Mouse (Mus musculus) hindbrain, embryonic 13.5 days (tissue): ENCODE measurements around the gene Usp17la. TPM values are rescaled to one million over a fixed set of nuclear protein-coding genes. Genes with fewer than 3 reads are reported as not detected.
"Not testable (repeated sequence)": the region's sequence is repeated elsewhere in the genome, so short reads cannot be mapped to it uniquely, and the experiment has no call there.

ENCODE experiments used
- ATAC-seq: fragments of 200-750 bp; cut with Nextera tagmentation; 2 replicates; pipeline ENCODE4 v1.8.0; 2017; ENCODE audit warnings: moderate TSS enrichment; ENCODE audit not compliant: low FRiP score
- H3K27ac ChIP-seq: fragments of 300-500 bp; sonication (generic); 2 replicates; pipeline ENCODE4 v1.5.1; 2015; ENCODE audit warnings: inconsistent platforms, mild to moderate bottlenecking, moderate library complexity
- H3K27me3 ChIP-seq: fragments of 300-500 bp; sonication (generic); 2 replicates; pipeline ENCODE4 v1.6.1; 2015; ENCODE audit warnings: mild to moderate bottlenecking, inconsistent platforms
- H3K36me3 ChIP-seq: fragments of 300-500 bp; sonication (generic); 2 replicates; pipeline ENCODE4 v1.6.1; 2015; ENCODE audit warnings: mild to moderate bottlenecking, inconsistent platforms
- H3K4me1 ChIP-seq: fragments of 300-500 bp; sonication (generic); replicated peaks from 2 replicates; pipeline ENCODE4 v1.6.1; 2015; ENCODE audit warnings: inconsistent platforms
- H3K4me2 ChIP-seq: fragments of 300-500 bp; sonication (generic); 2 replicates; pipeline ENCODE4 v1.6.1; 2015; ENCODE audit warnings: inconsistent platforms, mild to moderate bottlenecking, moderate library complexity
- H3K4me3 ChIP-seq: fragments of 300-500 bp; sonication (generic); 2 replicates; pipeline ENCODE4 v1.5.1; 2015; ENCODE audit warnings: mild to moderate bottlenecking, inconsistent platforms
- H3K9ac ChIP-seq: fragments of 300-500 bp; sonication (generic); 2 replicates; pipeline ENCODE4 v1.6.1; 2015; ENCODE audit warnings: mild to moderate bottlenecking, inconsistent platforms
- H3K9me3 ChIP-seq: fragments of 300-500 bp; sonication (generic); 2 replicates; pipeline ENCODE4 v1.6.1; 2016; ENCODE audit warnings: inconsistent platforms
- WGBS: fragments of 180-500 bp; shearing (Covaris S2); methylation state at CpG from one replicate; pipeline ENCODE4 v1.1.7; 2015; 5-methylcytosine and 5-hydroxymethylcytosine counted together
- polyA plus RNA-seq: library from polyadenylated mRNA; unstranded; fragments of >200 nt; fragmentation: Nextera tagmentation; extraction: Ambion mirVana; gene quantifications from 2 replicates; pipeline ENCODE4 v1.2.1, GENCODE M21; 2015

The Usp17la gene
- not detected in 2 replicates for polyA plus RNA-seq

DNA sequence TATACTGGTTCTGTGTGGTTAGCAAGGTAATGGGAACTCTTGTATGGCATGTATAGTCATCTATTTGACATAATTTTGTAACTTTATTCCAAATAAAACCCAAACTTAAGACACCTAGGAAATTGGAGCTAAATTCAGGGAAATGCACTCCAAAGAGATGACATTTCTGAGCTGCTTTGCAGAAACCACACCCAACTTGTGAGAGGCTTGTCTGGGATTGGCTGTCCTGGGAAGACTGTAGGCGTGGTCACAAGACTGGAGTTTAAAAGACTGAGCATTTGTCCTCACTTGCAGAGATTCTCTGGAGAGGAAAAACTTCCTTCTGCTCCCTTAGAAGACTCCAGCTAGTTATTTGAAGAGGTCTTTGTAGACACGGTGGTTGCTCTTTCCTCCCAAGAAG, at the start of gene Usp17la:
Gene Usp17la, plus strand, starts transcription at position 301 of the 400 bp plus-strand sequence.
- ATAC-seq: not testable (repeated sequence)

DNA sequence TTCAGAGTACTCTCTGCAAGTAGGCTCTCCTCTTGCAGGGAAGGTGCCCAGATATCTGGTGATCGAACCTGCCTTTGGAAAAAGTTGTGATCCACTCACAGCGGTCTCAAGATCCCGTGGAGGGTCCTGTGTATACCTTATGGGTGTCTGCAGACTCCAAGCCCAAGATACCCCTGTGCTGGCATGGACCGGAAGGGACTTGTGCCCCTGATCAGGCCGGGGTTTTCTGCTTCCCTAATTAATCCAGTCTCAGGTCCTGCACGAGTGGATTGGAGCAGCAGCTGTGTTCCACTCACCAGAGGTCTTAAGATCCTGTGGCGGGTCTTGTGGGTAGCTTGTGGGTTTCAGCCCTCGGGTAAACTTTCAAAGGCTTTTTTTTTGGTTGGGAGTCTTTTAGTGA, 46.5 kb upstream of the Usp17la start:
- not testable (repeated sequence) for H3K4me2 ChIP-seq, H3K27me3 ChIP-seq, ATAC-seq, H3K27ac ChIP-seq, H3K4me3 ChIP-seq, H3K4me1 ChIP-seq, H3K9ac ChIP-seq, H3K9me3 ChIP-seq, H3K36me3 ChIP-seq
- WGBS: 87% methylated on average over 8 of the region's 8 CpGs

More for the DNA sequence above, at the start of gene Usp17la:
- not testable (repeated sequence) for H3K9me3 ChIP-seq, H3K4me2 ChIP-seq, H3K4me1 ChIP-seq, H3K36me3 ChIP-seq, H3K9ac ChIP-seq, H3K27me3 ChIP-seq, H3K27ac ChIP-seq, H3K4me3 ChIP-seq
- WGBS: 69% methylated on average over 2 of the region's 2 CpGs

DNA sequence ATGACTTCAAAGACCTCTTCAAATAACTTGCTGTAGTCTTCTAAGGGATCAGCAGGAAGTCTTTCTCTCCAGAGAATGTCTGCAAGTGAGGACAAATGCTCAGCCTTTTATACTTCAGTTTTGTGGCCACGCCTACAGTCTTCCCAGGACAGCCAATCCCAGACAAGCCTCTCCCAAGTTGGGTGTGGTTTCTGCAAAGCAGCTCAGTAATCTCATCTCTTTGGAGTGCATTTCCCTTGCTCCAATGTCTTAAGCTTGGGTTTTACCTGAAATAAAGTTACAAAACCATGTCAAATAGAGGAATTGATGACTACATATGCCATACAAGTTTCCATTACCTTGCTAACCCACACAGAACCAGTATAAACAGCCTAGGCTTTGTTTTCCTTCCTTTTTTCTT, 14.3 kb upstream of the Usp17la start, which contains the start of gene Usp17lb:
Gene Usp17lb, minus strand, starts transcription at position 101 of the 400 bp plus-strand sequence.
- H3K9me3 ChIP-seq: no peaks in the 10 kb centered on the region
- no peak within 1 kb of the TSS for H3K9ac ChIP-seq
- ATAC-seq: no peak
- no peak within 1 kb of the TSS for H3K4me3 ChIP-seq
- H3K36me3 ChIP-seq: no peaks in the 10 kb centered on the region
- H3K4me1 ChIP-seq: no peaks in the 10 kb centered on the region
- H3K4me2 ChIP-seq: no peak within 1 kb of the TSS
- WGBS: 78% methylated on average over 1 of the region's 1 CpGs
- no peak within 1 kb of the TSS for H3K27ac ChIP-seq
- no peaks in the 10 kb centered on the region for H3K27me3 ChIP-seq

DNA sequence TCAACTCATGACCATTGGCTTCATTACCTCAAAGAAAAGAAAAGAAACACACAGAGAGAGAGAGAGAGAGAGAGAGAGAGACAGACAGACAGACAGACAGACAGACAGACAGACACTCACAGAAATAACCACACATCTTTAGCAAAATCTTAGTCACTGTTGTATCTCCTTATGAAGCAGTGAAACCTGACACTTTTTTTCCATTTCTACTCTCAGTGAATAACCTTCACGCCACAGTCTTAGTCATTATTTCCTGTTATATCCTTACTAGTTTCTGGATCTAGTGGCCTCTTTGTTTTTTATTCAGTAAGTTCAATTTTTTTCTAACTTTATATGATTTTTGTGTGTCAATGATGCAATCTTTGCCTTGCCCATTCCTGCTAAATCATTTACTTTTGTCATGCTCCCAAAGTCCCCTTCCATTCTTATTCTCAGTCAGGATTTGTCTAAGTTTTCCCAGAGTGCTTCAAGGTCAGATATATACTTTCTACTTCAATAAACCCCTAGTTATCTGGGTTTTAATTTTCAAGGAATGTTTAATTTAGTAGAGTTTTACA, 13.0 kb upstream of the Usp17la start:
- no peaks in the 10 kb centered on the region for H3K9me3 ChIP-seq
- no peak overlapping the region for H3K27ac ChIP-seq
- no peaks in the 10 kb centered on the region for H3K36me3 ChIP-seq
- H3K4me3 ChIP-seq: no peak overlapping the region
- no peak overlapping the region for H3K4me2 ChIP-seq
- ATAC-seq: no peak
- H3K4me1 ChIP-seq: no peaks in the 10 kb centered on the region
- H3K9ac ChIP-seq: no peak overlapping the region
- no peaks in the 10 kb centered on the region for H3K27me3 ChIP-seq
- 83% methylated on average over 1 of the region's 1 CpGs for WGBS

DNA sequence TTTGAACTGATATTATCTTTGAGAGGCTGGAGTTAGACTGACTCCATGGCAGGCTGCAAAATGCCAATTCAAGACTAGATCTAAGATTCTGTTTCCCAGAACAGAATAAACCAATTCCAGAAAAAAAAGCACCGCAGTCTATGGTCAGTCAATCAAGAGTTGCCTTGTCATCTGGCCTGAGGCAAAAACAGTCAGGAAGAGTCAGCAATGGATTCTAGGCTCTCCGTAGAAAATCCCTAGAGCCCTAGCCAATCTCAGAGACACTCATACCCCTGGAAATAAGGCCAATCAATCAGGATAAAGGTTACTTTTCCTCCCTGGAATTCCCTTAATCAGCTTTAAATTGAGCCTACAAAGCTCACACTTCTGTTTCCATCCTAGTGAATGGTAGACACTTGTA, 5.3 kb upstream of the Usp17la start:
- H3K4me3 ChIP-seq, H3K4me2 ChIP-seq, H3K9me3 ChIP-seq, H3K4me1 ChIP-seq, ATAC-seq, H3K9ac ChIP-seq, H3K27me3 ChIP-seq, H3K36me3 ChIP-seq, H3K27ac ChIP-seq: not testable (repeated sequence)
- 86% methylated on average over 2 of the region's 2 CpGs for WGBS

DNA sequence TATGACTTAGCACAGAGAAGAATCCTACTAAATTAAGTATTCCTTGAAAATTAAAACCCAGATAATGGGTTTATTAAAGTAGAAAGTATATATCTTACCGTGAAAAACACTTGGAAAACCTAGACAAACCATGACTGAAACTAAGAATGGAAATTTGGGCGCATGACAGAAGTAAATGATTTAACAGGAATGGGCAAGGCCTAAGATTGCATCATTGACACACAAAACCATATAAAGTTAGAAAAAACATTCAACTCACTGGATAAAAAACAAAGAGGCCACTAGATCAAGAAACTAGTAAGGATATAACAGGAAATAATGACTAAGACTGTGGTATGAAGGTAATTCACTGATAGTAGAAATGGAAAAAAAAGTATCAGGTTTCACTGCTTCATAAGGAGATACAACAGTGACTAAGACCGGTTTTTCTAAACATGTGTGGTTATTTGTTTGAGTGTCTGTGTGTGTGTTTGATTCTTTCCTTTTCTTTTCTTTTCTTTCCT, 1.5 kb upstream of the Usp17la start:
- no peaks in the 10 kb centered on the region for H3K4me1 ChIP-seq
- no peak overlapping the region for H3K4me3 ChIP-seq
- no peak overlapping the region for H3K4me2 ChIP-seq
- H3K9me3 ChIP-seq: no peaks in the 10 kb centered on the region
- H3K36me3 ChIP-seq: no peaks in the 10 kb centered on the region
- H3K27me3 ChIP-seq: no peaks in the 10 kb centered on the region
- H3K27ac ChIP-seq: no peak overlapping the region
- no peak overlapping the region for H3K9ac ChIP-seq
- 79% methylated on average over 3 of the region's 3 CpGs for WGBS
- ATAC-seq: no peak

DNA sequence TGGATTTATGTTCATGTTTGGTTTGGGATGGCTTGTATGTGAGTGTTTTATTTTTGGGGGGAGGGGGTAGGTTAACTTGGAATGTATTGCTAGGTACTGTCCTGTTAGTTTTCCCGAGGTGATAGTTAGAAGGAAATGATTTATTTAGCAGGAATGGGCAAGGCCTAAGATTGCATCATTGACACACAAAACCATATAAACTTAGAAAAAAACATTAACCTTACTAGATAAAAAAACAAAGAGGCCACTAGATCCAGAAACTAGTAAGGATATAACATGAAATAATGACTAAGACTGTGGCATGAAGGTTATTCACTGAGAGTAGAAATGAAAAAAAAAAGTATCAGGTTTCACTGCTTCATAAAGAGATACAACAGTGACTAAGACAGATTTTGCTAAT, 874 bp downstream of the Usp17la start:
- Histone ChIP-seq H3K27me3 (no peaks in the 10 kb centered on the region), H3K27ac (no peak overlapping the region), H3K9ac (no peak overlapping the region), H3K4me2 (no peak overlapping the region), H3K36me3 (no peaks in the 10 kb centered on the region), H3K4me1 (no peaks in the 10 kb centered on the region), H3K9me3 (no peaks in the 10 kb centered on the region), H3K4me3 (no peak overlapping the region)
- 81% methylated on average over 1 of the region's 1 CpGs for WGBS
- ATAC-seq: no peak

DNA sequence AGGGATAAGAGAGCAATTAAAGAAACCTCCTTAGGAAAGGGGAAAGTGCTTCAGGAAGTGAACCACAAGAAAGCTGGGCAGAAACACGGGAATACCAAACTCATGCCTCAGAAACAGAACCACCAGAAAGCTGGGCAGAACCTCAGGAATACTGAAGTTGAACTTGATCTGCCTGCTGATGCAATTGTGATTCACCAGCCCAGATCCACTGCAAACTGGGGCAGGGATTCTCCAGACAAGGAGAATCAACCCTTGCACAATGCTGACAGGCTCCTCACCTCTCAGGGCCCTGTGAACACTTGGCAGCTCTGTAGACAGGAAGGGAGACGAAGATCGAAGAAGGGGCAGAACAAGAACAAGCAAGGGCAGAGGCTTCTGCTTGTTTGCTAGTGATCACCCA, 4.6 kb downstream of the Usp17la start:
- Histone ChIP-seq H3K27me3 (no peaks in the 10 kb centered on the region), H3K36me3 (no peaks in the 10 kb centered on the region), H3K27ac (no peak overlapping the region), H3K9ac (no peak overlapping the region), H3K4me3 (no peak overlapping the region), H3K9me3 (no peaks in the 10 kb centered on the region), H3K4me2 (no peak overlapping the region), H3K4me1 (no peaks in the 10 kb centered on the region)
- WGBS: 87% methylated on average over 3 of the region's 3 CpGs
- no peak for ATAC-seq

DNA sequence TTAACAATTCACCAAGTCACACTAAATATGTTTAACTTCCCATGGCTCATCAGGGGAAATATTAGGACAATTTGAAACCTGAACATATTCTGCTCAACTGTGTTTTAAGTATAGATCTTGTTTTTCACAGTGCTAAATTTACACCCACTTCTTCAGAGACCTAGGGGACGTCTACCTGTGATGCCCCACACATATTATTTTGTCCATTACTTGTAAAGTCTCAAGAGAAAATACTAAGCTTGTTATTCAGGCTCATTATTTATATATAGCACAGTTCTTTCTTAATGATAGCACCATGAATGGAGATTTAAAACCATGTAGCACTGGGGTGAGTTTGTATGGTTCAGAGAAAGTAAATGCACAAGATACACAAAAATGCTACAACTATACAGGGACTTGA, 20.9 kb downstream of the Usp17la start, which contains the start of gene Olfr665:
Gene Olfr665, plus strand, starts transcription at position 301 of the 400 bp plus-strand sequence.
- no peak within 1 kb of the TSS for H3K27ac ChIP-seq

DNA sequence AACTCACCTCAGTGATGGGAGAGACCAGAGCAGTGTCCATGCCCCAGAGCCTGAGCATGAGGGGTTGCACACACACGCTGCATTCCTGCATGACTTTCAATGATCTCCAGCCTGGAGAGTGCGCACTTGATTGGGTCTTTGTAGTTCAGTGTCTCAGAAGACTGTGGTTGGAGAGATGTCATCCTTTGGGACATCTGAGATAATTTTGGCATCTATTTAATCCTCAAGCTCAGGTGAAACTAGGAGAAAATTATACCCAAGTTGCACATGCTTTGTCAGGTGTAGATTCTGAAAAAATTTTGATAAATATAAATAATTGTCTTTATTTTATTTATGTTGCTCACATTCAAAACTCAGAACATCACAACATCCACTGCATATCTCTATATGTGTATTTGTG, 39.0 kb downstream of the Usp17la start, which contains the start of gene Olfr666:
Gene Olfr666, minus strand, starts transcription at position 101 of the 400 bp plus-strand sequence.
- Histone ChIP-seq H3K4me3 (no peak within 1 kb of the TSS), H3K27ac (no peak within 1 kb of the TSS), H3K9ac (no peak within 1 kb of the TSS), H3K27me3 (no peaks in the 10 kb centered on the region), H3K36me3 (no peaks in the 10 kb centered on the region), H3K4me2 (no peak within 1 kb of the TSS), H3K9me3 (no peaks in the 10 kb centered on the region), H3K4me1 (no peaks in the 10 kb centered on the region)
- no peak for ATAC-seq
- WGBS: 89% methylated on average over 2 of the region's 2 CpGs

More for the DNA sequence above, 20.9 kb downstream of the Usp17la start, which contains the start of gene Olfr665:
- ATAC-seq: no peak
- H3K4me1 ChIP-seq: no peaks in the 10 kb centered on the region
- no peaks in the 10 kb centered on the region for H3K9me3 ChIP-seq
- no peak within 1 kb of the TSS for H3K4me3 ChIP-seq
- H3K4me2 ChIP-seq: no peak within 1 kb of the TSS
- no peak within 1 kb of the TSS for H3K9ac ChIP-seq
- WGBS: 64% methylated on average over 1 of the region's 1 CpGs
- H3K27me3 ChIP-seq: no peaks in the 10 kb centered on the region
- no peaks in the 10 kb centered on the region for H3K36me3 ChIP-seq

Other genes starting within 250 kb of the Usp17la start
- gene Olfr656, start 243.1 kb upstream of the Usp17la start, polyA plus RNA-seq: not detected in 2 replicates
- not detected in 2 replicates for gene Olfr657, start 232.2 kb upstream of the Usp17la start, polyA plus RNA-seq
- gene Olfr658, start 209.7 kb upstream of the Usp17la start, polyA plus RNA-seq: 0.09 and 0.10 TPM in 2 replicates
- gene Olfr659, start 190.3 kb upstream of the Usp17la start, polyA plus RNA-seq: not detected in 2 replicates
- gene Olfr661, start 170.5 kb upstream of the Usp17la start, polyA plus RNA-seq: not detected in 2 replicates
- not detected in 2 replicates for gene Usp17le, start 79.5 kb upstream of the Usp17la start, polyA plus RNA-seq
- not detected in 2 replicates for gene Usp17lb, start 14.4 kb upstream of the Usp17la start, polyA plus RNA-seq
- gene Olfr665, start 21.0 kb downstream of the Usp17la start, polyA plus RNA-seq: not detected in 2 replicates
- not detected in 2 replicates for gene Olfr666, start 38.9 kb downstream of the Usp17la start, polyA plus RNA-seq
- not detected in 2 replicates for gene Olfr667, start 64.5 kb downstream of the Usp17la start, polyA plus RNA-seq
- gene Olfr668, start 71.0 kb downstream of the Usp17la start, polyA plus RNA-seq: not detected in 2 replicates
- not detected in 2 replicates for gene Olfr669, start 77.2 kb downstream of the Usp17la start, polyA plus RNA-seq
- gene Olfr670, start 105.6 kb downstream of the Usp17la start, polyA plus RNA-seq: not detected in 2 replicates
- not detected in 2 replicates for gene Olfr671, start 122.1 kb downstream of the Usp17la start, polyA plus RNA-seq
- gene Olfr672, start 145.0 kb downstream of the Usp17la start, polyA plus RNA-seq: not detected in 2 replicates
- gene Olfr675, start 171.5 kb downstream of the Usp17la start, polyA plus RNA-seq: not detected in 2 replicates
- not detected in 2 replicates for gene Olfr676, start 175.7 kb downstream of the Usp17la start, polyA plus RNA-seq
- not detected in 2 replicates for gene Olfr677, start 194.4 kb downstream of the Usp17la start, polyA plus RNA-seq
- gene Olfr678, start 207.5 kb downstream of the Usp17la start, polyA plus RNA-seq: not detected in 2 replicates
- gene Olfr679, start 224.2 kb downstream of the Usp17la start, polyA plus RNA-seq: not detected in 2 replicates
- not detected in 2 replicates for gene Olfr680-ps1, start 235.8 kb downstream of the Usp17la start, polyA plus RNA-seq